Mouse (Mus musculus) heart, adult 2 months (tissue): ENCODE measurements at regions not wholly inside any gene's neighbourhood (a gene's known extent, or its start where the extent isn't known, plus 50 kb on each side); places are given as distances from the start of the nearest gene placed in this dataset.

Source experiments
- DNase-seq, 2 experiments: peaks; one replicate each; pipeline ENCODE4 v3.0.0; 2021
- H3K27ac ChIP-seq: fragments of 200-600 bp; 2 replicates; pipeline ENCODE4 v1.8.1; 2022
- H3K27me3 ChIP-seq: fragments of 200-500 bp; 2 replicates; pipeline ENCODE4 v1.6.1; 2012; ENCODE audit warnings: mild to moderate bottlenecking, low read length, inconsistent platforms, mixed read lengths; ENCODE audit not compliant: control insufficient read depth, insufficient read depth
- H3K36me3 ChIP-seq: fragments of 200-500 bp; 2 replicates; pipeline ENCODE4 v1.6.1; 2012; ENCODE audit warnings: low read length, inconsistent platforms; ENCODE audit not compliant: control insufficient read depth, insufficient read depth
- H3K4me1 ChIP-seq: fragments of 200-500 bp; 2 replicates; pipeline ENCODE4 v1.6.1; 2011; ENCODE audit warnings: low read length; ENCODE audit not compliant: control insufficient read depth, insufficient read depth
- H3K4me3 ChIP-seq: fragments of 200-600 bp; 2 replicates; pipeline ENCODE4 v1.8.1; 2022
- H3K79me2 ChIP-seq: fragments of 200-500 bp; replicated peaks from 2 replicates; pipeline ENCODE4 v1.6.1; 2012; ENCODE audit warnings: mild to moderate bottlenecking, inconsistent platforms, low read length, moderate library complexity, mixed read lengths; ENCODE audit not compliant: control insufficient read depth, insufficient read depth
- H3K9ac ChIP-seq: fragments of 200-500 bp; 2 replicates; pipeline ENCODE4 v1.6.1; 2012; ENCODE audit warnings: low read depth, mild to moderate bottlenecking, control low read depth, inconsistent platforms, low read length, mixed read lengths
- CTCF ChIP-seq: fragments of 200-600 bp; IDR thresholded peaks from 2 replicates; pipeline ENCODE4 v1.8.1; 2022; ENCODE audit warnings: antibody characterized with exemption, mild to moderate bottlenecking, moderate library complexity
- EP300 ChIP-seq: fragments of 200-500 bp; IDR thresholded peaks from 2 replicates; pipeline ENCODE4 v1.6.1; 2011; ENCODE audit warnings: low read depth, low read length, control low read depth; ENCODE audit not compliant: insufficient read depth
- POLR2A ChIP-seq: fragments of 200-500 bp; IDR thresholded peaks from 2 replicates; pipeline ENCODE4 v1.6.1; 2011; ENCODE audit warnings: mild to moderate bottlenecking, low read depth, low read length, control low read depth; ENCODE audit not compliant: insufficient read depth
- WGBS: fragments of 180-500 bp; shearing (Covaris S2); methylation state at CpG from one replicate; pipeline ENCODE4 v1.1.7; 2018; 5-methylcytosine and 5-hydroxymethylcytosine counted together
- intact Hi-C: fragments of 180-260 bp; cut with DNase I; formaldehyde crosslinking; loops from one replicate; pipeline ENCODE4 v1.15.1; 2025

DNA sequence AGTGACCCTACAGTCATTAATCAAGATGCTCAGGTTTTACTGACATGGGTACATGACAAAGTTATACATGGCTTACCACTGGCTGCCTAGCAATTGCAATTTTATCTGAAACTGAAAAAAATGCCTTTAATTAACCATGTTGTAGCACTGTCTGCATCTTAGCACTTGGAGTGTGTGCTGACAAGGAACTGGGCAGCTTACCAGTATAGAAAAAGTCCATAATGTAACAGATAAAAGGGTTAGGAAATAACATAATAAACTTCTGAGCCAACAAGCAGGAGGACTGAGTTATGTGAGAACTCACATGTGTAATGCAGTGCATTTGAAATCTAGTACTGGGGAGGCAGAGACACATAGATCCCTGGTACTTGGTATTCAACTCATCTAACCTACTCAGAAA, 518.2 kb upstream of the Celf2 start:
- TF ChIP-seq EP300 (no peak), POLR2A (no peak), CTCF (no peak)
- Histone ChIP-seq H3K9ac (no peak overlapping the region), H3K36me3 (no peaks in the 10 kb centered on the region), H3K4me1 (no peaks in the 10 kb centered on the region), H3K27ac (no peak overlapping the region), H3K27me3 (no peaks in the 10 kb centered on the region), H3K79me2 (no peaks in the 10 kb centered on the region), H3K4me3 (no peak overlapping the region)
- no peak for DNase-seq
- intact Hi-C loops = no loop called here

- H3K27ac ChIP-seq = no peak overlapping the region
- no peaks in the 10 kb centered on the region for H3K36me3 ChIP-seq
- no peak overlapping the region for H3K4me3 ChIP-seq
- no peak for DNase-seq
- TF ChIP-seq POLR2A = no peak
- no peaks in the 10 kb centered on the region for H3K27me3 ChIP-seq
- intact Hi-C loops = no loop called here
- no peaks in the 10 kb centered on the region for H3K4me1 ChIP-seq
- 89% methylated on average over 10 of the region's 10 CpGs for WGBS
- no peak overlapping the region for H3K9ac ChIP-seq
- no peaks in the 10 kb centered on the region for H3K79me2 ChIP-seq
Measured at GRCm38 (mm10) chr2:8026648-8027047, 517.3 kb upstream of the Celf2 start.

DNA sequence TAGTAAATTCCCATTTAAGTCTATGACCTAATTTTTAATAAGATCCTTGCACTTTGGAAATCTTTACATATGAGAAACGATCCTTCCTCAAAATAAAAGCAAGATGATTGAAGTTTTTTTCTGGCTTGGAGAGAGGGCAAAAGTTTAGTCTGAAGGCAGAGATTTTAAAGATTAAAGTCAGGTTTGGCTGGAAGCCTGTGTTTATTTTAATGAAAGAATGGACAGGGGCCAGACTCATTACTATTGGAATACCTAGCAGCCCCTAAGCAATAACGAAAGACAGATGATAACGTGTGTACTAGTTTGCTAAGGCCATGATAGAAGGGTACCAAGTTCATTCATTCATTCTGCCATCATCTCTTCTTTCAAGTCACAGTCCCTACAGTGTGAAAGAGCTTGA, 513.3 kb upstream of the Celf2 start:
- Histone ChIP-seq H3K9ac (no peak overlapping the region), H3K4me3 (no peak overlapping the region), H3K36me3 (no peaks in the 10 kb centered on the region), H3K27ac (no peak overlapping the region), H3K79me2 (no peaks in the 10 kb centered on the region), H3K4me1 (no peaks in the 10 kb centered on the region), H3K27me3 (no peaks in the 10 kb centered on the region)
- no peak for DNase-seq
- intact Hi-C loops = no loop called here
- WGBS = 59% methylated on average over 3 of the region's 3 CpGs
- TF ChIP-seq CTCF = no peak
- no peak for TF ChIP-seq EP300

DNA sequence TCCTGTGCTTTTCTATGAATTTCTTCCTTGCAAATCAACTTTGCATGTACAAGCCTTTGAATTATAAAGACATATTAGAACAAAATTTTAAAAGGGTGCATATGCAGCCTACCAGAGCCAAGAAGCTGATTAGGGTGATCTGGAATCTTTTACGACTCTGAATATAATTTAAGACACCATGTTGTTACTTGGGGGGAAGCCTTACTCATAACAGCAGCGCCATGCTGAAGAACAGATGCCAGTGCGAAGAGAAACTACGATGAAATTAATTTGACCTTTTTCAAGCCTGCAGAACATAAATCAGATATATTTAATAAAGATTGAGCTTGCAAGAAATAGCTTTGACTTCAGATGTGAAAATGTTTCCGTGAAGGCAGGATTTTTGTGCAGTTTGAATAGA, 512.7 kb upstream of the Celf2 start:
- Histone ChIP-seq H3K36me3 (no peaks in the 10 kb centered on the region), H3K9ac (no peak overlapping the region), H3K27ac (no peak overlapping the region), H3K4me1 (no peaks in the 10 kb centered on the region), H3K4me3 (no peak overlapping the region), H3K79me2 (no peaks in the 10 kb centered on the region), H3K27me3 (no peaks in the 10 kb centered on the region)
- intact Hi-C loops = no loop called here
- DNase-seq = no peak
- TF ChIP-seq POLR2A (no peak), EP300 (no peak), CTCF (no peak)
- WGBS = 81% methylated on average over 5 of the region's 5 CpGs

GRCm38 (mm10) chr2:8012826-8013225, 503.5 kb upstream of the Celf2 start:
- intact Hi-C loops = no loop called here
- TF ChIP-seq EP300 = no peak
- no peak for TF ChIP-seq CTCF
- no peak for TF ChIP-seq POLR2A
- Histone ChIP-seq H3K9ac (no peak overlapping the region), H3K4me3 (no peak overlapping the region), H3K4me1 (no peaks in the 10 kb centered on the region), H3K27me3 (no peaks in the 10 kb centered on the region), H3K79me2 (no peaks in the 10 kb centered on the region), H3K27ac (no peak overlapping the region), H3K36me3 (no peaks in the 10 kb centered on the region)
- no peak for DNase-seq
- WGBS = 59% methylated on average over 6 of the region's 6 CpGs

DNA sequence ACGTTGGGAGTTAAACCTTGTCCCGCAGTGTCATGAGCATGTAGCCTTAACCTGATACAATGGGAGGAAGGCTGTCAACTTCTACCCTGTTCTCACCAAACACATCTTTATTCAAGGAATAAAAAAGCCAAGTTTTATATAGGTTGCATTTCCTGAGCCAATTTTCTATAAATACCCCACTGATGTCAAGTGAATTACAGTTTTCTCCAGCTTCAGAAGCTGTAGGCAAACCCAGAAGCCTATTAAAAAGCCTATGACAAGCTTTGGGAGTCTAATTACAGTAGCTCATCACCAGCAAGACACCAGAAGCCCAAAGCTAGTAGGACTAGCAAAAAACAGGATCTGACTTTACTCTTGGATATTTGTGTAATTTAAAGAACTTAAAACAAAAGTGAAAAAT, 490.1 kb upstream of the Celf2 start:
- Histone ChIP-seq H3K4me3 (no peak overlapping the region), H3K36me3 (no peaks in the 10 kb centered on the region), H3K79me2 (no peaks in the 10 kb centered on the region), H3K27ac (no peak overlapping the region), H3K9ac (no peak overlapping the region), H3K4me1 (no peaks in the 10 kb centered on the region), H3K27me3 (no peaks in the 10 kb centered on the region)
- no peak for DNase-seq
- WGBS = 82% methylated on average over 2 of the region's 2 CpGs
- intact Hi-C loops = no loop called here
- TF ChIP-seq POLR2A (no peak), EP300 (no peak), CTCF (no peak)

GRCm38 (mm10) chr2:7974471-7974870, 465.1 kb upstream of the Celf2 start:
- intact Hi-C loops = no loop called here
- Histone ChIP-seq H3K27me3 (no peaks in the 10 kb centered on the region), H3K9ac (no peak overlapping the region), H3K79me2 (no peaks in the 10 kb centered on the region), H3K36me3 (no peaks in the 10 kb centered on the region), H3K4me1 (no peaks in the 10 kb centered on the region), H3K27ac (no peak overlapping the region), H3K4me3 (no peak overlapping the region)
- DNase-seq = no peak
- no peak for TF ChIP-seq CTCF
- no peak for TF ChIP-seq POLR2A
- no peak for TF ChIP-seq EP300
